Mouse (Mus musculus) lung, adult 2 months (tissue): ENCODE measurements around the gene Fasn.
"Not testable (repeated sequence)": the region's sequence is repeated elsewhere in the genome, so short reads cannot be mapped to it uniquely, and the experiment has no call there.

Experiments
- CTCF ChIP-seq: fragments of 200-500 bp; IDR thresholded peaks from 2 replicates; pipeline ENCODE4 v1.5.1; 2011; ENCODE audit warnings: mild to moderate bottlenecking, low read length, control low read depth; ENCODE audit not compliant: insufficient read depth
- POLR2A ChIP-seq: fragments of 200-500 bp; IDR thresholded peaks from 2 replicates; pipeline ENCODE4 v1.6.1; 2011; ENCODE audit warnings: low read depth, mild to moderate bottlenecking, control low read depth, low read length, borderline replicate concordance; ENCODE audit errors: extremely low read depth

DNA sequence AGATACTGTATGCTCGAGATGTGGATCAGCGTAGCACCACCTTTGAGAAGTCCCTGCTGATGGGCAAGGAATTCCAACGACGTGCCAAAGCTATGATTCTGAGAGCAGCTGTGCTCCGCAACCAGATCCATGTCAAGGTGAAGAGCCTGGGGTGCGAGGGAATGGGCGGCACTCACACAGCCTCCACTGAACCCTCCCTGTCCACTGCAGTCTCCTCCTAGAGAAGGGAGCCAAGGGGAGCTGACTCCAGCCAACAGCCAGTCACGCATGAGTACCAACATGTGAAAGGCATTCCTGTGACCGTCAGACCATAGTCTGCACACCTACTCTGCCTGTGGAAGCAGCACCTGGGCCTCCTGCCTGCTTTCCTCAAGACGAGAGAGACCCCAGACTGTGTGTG is 35.9 kb downstream of the Fasn start:
- not testable (repeated sequence) for TF ChIP-seq CTCF, POLR2A
